Mouse (Mus musculus): ENCODE data around the gene Hnrnpu.
A peak's percentile ranks its signal among the peaks of the same experiment; 100 is the strongest.

Gene Hnrnpu

GRCm38 (mm10) chr1:178340213-178340612 is 2.6 kb upstream of the Hnrnpu start:
- DNase-seq = no peak

GRCm38 (mm10) chr1:178338318-178338641 is 683 bp upstream of the Hnrnpu start:
- DNase-seq = peak; percentile 41

- DNase-seq = peak; percentile 33
Measured at GRCm38 (mm10) chr1:178336777-178337481, 668 bp downstream of the Hnrnpu start.

- peak; percentile 98 for DNase-seq
Measured at GRCm38 (mm10) chr1:178336289-178336775, 1.3 kb downstream of the Hnrnpu start.

GRCm38 (mm10) chr1:178335860-178336261 is 1.7 kb downstream of the Hnrnpu start:
- DNase-seq = no peak

GRCm38 (mm10) chr1:178329946-178330345 is 7.7 kb downstream of the Hnrnpu start:
- no peak for DNase-seq

- no peak for DNase-seq
Measured at GRCm38 (mm10) chr1:178329017-178329416, 8.6 kb downstream of the Hnrnpu start.

GRCm38 (mm10) chr1:178326950-178327349 is 10.6 kb downstream of the Hnrnpu start:
- no peak for DNase-seq

- no peak for DNase-seq
Measured at GRCm38 (mm10) chr1:178326357-178326756, 11.2 kb downstream of the Hnrnpu start.

GRCm38 (mm10) chr1:178324568-178324967 is 13.0 kb downstream of the Hnrnpu start:
- no peak for DNase-seq

GRCm38 (mm10) chr1:178323235-178323634 is 14.4 kb downstream of the Hnrnpu start:
- DNase-seq = no peak

GRCm38 (mm10) chr1:178321730-178322357 is 15.8 kb downstream of the Hnrnpu start:
- no peak for DNase-seq

GRCm38 (mm10) chr1:178320723-178321590 is 16.6 kb downstream of the Hnrnpu start:
- DNase-seq = no peak

- DNase-seq = no peak
Measured at GRCm38 (mm10) chr1:178320038-178320722, 17.4 kb downstream of the Hnrnpu start.

- no peak for DNase-seq
Measured at GRCm38 (mm10) chr1:178319295-178320037, 18.1 kb downstream of the Hnrnpu start.

GRCm38 (mm10) chr1:178318389-178319184 is 19.0 kb downstream of the Hnrnpu start, which contains the start of gene Cox20:
Gene Cox20 (plus strand): TSS chr1:178319130.
- peak; percentile 97 for DNase-seq

GRCm38 (mm10) chr1:178318002-178318388 is 19.6 kb downstream of the Hnrnpu start:
- DNase-seq = peak; percentile 88

GRCm38 (mm10) chr1:178317275-178318001 is 20.2 kb downstream of the Hnrnpu start:
- DNase-seq = no peak

- DNase-seq = no peak
Measured at GRCm38 (mm10) chr1:178314236-178314635, 23.4 kb downstream of the Hnrnpu start.

GRCm38 (mm10) chr1:178313039-178313597 is 24.5 kb downstream of the Hnrnpu start:
- no peak for DNase-seq
